Mouse (Mus musculus): Measurements from ENCODE around the gene Trpt1. TPM values are rescaled to one million over a fixed set of nuclear protein-coding genes. Genes with fewer than 3 reads are reported as not detected.
"Not testable (repeated sequence)": the region's sequence is repeated elsewhere in the genome, so short reads cannot be mapped to it uniquely, and the experiment has no call there.

The Trpt1 gene
- total RNA-seq, 4 experiments from 2014 or later = 20.2 to 25.3 (median 21.3) TPM

DNA sequence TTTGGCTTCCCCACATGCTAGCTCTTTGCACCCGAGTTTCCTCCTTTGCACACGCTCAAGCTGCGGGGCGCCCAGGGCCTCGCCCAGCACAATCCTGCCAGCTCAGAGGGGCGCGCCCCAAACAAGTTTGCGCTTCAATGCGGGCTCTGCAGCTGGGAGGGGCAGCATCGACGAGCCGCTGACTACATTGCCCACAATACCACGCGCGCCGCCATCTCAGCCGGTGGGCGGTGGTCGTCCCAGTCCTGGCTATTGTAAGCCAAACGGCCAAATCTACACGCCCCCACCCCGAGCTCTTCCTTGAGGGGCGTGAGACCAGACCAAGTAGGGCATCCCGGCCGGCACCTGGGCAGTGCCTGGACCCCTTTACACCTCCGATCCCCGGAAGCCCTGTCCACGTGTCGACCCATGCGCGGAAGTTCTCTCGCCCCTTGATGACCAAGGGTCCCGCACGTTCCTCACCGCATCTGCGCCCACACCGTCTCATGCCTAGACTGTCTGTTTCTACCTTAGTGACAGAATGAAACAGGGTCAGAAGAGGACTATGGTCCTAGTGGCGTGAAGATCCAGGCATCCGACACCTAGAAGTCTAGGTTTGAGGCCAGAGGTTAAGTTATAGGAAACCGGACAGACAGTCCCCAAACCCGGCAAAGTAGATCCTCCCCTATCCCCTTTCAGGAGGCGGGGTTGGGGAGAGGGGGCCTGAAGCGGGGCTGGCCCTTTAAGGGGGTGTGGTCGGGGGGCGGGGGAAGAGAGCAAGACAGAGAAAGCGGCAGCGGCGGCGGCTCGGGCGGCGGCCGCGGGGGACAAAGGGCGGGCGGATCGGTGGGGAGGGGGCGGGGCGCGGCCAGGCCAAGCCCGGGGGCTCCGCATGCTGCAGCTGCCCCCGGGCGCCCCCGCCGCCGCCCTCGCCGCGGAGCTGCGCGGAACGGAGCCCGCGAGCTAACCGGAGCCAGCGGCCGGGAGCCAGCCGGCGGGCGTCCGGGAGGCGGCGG is 21.4 kb upstream of the Trpt1 start, which contains the start of gene Ppp1r14b:
Ppp1r14b (plus strand) TSS at position 758 of the 995 bp plus-strand sequence.
- DNase-seq (ENCODE audit: low spot score in 2 of 2) = peak; percentile 69 to 72

DNA sequence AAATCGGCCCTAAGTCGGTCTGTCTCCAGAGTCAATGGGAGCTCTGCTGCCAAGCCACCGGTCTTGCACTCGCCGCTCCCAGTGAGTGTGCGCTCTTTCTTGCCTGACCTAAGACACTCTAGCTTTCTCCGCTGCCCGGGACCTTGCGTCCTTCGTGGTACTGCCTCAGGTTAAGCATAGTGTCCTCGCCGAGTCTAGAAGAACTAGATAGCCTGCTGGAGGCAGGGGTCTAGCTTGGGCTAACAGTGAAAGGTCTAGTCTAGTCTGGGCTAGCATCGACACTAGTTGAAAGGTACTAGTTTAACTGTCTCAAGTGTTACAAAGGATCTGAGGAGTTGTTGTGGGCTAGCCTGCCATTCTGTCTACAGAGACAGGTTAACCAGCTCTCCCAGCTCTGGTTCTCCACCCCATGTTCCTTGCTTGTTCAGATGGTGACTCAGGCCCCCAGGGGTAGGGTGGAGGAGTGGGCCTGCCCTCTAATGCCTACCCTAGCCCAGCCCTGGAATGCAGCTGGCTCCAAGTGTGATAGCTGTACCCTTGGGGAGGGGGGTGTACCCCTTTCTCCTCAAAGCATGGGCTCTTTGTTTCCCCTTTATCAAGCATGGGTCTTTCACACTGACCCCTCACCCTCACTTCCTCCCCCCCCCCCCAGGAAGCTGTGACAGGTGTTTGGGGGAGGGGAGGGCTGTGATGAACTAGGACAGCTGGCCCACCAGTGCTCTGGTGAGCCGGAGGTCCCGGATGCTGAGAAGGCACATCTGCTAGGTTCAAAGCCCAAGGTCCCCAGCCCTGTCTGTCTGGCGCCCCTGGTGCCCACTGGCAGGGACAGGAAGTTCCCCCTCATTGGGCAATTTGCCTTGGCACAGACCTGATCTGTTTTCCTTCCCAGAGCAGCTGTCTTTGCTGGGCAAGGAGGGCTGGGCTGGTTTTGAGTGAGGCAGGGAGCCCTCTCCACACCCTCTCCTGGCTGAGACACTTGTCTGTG is 20.1 kb upstream of the Trpt1 start, which contains the start of gene Plcb3:
Plcb3 (minus strand) TSS at position 934 of the 985 bp plus-strand sequence.
- DNase-seq (ENCODE audit: low spot score in 2 of 2) = no peak

DNA sequence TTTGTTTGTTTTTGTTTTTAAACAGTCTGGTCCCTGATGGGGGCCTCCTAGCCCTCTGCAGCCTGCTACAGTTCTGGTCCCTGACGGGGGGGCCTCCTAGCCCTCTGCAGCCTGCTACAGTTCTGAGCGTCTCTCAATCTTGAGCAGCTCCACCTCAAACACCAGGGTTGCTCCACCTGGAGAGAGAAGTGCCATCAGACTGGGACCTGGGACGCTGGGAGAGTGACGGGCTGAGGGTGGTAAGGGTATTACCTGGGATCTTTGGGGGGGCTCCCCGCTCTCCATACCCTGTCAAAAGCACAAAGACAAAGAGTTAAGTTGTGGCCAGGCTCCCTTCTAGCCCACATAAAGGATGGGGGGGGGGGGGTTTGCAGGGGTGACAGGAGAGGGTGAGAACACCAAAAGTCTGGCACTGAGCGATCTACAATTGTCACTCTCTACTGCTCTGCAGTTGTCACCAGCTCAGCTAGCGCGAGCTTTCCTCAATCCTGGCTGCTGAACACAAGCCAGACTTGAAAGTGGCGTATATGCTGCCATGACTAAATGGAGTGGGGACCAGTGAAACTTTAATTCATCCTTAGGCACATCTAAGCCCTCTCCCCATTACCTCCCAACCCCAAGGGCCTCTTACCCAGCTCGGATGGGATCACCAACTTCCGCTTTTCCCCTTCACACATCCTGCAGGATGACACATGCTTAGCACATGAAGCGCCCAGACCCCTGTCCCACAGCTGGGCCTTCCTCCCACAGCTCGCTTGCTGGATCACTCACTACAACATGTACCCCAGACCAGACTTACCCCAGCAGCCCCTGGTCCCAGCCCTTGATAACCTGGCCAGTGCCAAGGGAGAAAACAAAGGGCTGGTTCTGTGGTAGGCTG is 17.9 kb upstream of the Trpt1 start:
- DNase-seq (ENCODE audit: low spot score in 2 of 2) = no peak

DNA sequence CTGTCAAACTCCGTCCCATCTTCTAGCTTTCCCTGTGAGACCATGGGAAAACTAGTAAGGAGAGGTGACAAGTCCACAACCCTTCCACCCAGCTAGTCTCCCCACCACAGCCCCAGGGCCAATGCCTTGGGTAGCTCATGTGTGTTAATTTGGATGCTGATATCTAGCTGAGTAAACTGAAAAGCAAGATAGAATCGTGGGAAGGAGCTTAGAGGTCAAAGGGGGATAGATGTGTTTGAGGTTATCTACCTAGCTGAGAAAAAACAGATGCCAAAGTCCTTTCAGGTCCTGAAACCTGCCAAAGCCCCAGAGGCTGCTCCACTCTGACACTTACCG is 17.3 kb upstream of the Trpt1 start:
- no peak for DNase-seq (ENCODE audit: low spot score in 2 of 2)

DNA sequence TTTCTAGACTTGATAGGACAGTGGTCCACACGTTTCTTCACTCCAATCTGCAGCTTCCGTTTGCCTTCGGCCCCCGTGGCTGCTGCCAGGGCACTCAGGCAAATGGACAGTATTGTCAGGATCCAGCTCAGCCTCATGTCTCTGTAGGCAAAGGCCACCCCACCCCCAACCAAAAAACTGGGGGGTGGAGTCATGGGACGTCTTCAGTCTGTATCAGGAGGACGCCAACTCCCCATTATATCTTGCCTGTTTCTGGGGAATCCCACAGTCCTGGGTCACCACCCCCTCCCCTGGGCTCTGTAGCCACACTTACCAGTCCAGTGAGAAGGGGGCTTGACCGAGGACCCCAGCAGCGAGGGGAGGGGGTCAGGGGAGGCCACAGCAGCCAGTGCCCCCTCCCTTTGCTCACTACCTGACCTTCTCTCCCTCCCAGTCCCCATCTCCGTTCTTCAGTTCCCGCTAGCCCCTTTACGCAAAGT is 16.9 kb upstream of the Trpt1 start:
- peak in 1 of 2 experiments; percentile 76 for DNase-seq (ENCODE audit: low spot score in 2 of 2)

DNA sequence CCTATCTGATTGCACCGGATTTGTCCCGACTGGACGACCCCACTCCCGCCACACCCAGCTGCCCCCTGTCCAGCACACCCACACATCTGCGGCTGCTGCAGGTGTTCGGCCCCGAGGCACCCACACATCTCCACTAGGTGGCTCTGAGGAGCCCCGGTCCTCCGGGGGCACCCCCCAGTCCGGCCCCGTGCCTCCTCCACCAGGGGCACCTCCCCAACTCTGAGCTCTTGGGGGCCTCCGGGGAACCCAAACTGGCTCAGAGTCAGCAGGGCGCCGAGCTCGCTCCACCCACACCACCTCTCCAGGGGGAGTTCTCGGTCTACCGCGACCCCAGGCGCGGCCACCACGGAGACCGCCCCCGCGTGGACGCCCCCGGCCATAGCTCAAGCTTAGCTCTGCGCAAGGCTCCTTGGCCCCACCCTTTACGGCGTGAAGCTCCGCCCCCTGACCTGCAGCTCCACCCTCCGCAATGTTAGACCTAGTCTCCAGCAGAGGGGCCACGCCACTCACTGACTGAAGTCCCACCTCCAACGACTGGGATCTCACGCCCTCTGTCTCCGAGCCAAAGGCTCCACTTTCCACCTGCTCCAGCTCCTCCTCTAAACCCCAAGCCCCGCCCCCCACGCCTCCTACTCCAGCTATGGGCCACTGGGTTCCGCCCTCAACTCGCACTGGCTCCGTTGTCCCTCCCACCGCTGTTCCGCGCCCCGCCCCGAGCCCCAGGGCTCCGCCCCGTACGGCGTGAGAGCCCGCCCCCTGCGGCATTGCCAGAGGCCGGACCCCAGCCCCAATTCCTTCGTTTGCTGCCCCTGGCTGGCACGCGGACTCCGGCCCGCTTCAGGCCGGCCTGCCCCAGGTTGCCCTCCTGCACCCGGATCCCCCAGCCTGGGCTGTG is 16.2 kb upstream of the Trpt1 start:
- peak; percentile 97 to 100 for DNase-seq (ENCODE audit: low spot score in 2 of 2)

DNA sequence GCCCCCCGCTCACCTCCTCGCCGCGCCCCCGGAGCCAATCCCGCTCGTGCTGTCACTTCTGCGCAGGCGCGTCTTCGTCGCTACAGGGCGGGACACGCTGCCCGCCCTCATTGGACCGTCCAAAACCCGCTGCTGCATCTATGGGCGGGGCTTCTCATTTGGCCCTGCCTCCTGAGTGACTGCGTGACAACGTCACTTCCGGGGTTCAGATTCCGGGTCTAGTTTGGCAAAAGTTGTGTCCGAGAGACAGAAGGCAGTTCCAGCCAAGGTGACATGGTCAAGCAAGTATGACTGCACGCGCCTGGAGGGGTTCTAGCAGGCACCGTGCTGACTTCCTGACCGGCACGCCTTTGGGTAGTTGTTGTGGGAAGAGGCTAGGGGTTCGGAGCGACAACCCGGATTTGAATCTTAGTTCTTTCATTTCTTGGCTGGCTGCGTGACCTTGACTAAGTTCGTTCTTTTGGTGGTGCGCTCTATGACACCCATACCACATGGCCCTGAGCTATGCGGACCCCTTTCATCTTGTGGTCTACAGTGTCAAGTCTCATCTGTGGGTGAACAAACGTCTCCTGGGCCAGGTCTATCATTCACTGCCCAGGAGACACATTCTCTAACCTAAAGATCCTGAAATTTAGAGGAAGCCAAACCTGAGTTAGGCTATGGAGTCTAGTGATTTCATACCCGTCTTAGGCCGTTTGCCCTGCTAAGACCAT is 15.4 kb upstream of the Trpt1 start, which contains the start of gene Fkbp2:
Fkbp2 (minus strand) TSS at position 121 of the 713 bp plus-strand sequence.
- DNase-seq (ENCODE audit: low spot score in 2 of 2) = peak in 1 of 2 experiments; percentile 98

DNA sequence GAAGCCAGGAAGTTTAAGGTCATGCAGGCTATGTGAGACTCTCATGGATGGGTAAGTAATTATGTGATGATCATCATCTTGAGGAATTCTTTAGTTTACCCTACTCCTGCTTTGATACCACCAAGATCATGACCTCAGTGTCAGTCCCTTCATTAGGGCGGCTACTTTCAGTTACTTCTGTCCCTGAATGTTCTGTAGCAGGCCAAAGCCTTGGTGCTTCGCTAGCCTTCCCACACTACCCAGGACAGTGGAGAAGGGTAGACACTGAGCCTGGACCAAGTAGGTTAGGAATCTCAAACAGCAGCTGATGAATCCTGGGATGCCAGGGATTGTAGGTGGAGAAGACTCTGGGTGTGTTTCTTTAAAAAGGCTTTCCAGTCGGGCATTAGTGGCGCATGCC is 14.5 kb upstream of the Trpt1 start:
- no peak for DNase-seq (ENCODE audit: low spot score in 2 of 2)

DNA sequence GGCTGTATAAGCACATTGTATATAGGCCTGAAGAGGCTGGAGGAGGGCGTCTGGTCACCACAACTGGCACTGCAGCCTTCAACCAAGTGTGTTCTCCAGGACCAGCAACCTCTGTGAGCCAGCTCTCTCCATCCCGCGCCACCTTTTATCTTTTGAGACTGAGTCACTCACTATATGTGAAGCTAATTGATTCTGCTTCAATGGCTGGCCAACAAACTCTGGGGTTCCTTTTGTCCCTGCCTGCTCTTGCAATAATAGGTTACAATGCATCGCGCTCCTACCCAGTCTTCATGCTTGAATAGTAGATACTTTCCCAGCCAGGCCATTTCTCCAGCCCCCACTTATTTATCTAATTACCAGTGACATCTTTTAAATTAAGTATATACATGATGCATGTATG is 12.3 kb upstream of the Trpt1 start:
- DNase-seq (ENCODE audit: low spot score in 2 of 2) = no peak

DNA sequence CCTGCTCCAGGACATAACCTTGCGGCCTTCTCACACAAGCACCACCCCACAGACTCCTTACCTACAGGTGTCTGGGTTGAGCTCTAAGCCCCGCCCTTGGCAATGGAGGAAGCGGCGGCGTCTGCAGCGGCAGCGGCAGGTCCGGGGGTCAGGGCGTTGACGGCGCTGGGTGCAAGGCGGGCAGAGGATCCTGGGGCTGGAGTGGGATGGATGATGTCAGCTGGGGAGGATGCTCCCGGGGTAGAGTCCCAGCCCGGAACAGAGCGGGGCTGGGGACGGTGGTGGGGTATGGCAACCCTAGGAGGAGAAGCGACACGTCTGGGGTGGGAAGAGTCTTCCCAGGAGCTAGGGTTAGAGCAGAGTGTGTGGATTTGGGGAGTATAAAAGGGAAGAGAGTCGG is 10.6 kb upstream of the Trpt1 start:
- DNase-seq (ENCODE audit: low spot score in 2 of 2) = no peak

DNA sequence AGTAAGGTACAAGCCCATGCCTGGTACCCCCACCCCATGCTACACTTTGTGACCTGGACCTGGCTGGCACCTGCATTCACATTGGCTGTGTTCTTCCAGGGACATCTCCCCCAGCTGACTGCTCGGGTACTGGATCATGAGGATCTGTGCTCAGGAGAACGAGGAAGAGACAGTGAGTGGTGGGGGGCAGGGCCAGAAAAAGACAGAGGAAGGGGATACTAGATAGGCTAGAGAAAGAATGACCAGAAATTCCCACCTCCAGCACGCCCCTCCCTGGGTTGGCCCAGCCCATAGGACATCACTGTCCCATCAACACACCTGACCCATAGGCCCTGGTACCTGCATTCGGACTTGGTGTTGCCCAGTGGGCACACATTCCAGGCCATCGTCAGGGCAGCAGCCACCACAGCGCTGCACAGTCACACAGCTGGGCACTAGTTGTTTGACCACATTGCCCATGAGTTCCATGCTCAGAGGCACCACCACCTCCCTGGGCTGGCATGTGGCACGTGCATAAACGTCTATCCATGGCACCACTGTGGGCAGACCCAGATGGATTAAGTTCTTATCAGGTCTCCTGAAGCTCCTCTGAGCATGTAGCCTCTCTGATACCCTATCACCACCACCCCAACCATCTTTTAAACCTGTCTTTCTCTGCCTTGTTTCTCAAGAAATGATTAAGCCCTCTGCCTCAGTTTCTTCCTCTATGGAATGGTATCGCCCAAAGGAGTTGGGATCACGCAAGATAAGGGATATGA is 9.8 kb upstream of the Trpt1 start:
- no peak for DNase-seq (ENCODE audit: low spot score in 2 of 2)

DNA sequence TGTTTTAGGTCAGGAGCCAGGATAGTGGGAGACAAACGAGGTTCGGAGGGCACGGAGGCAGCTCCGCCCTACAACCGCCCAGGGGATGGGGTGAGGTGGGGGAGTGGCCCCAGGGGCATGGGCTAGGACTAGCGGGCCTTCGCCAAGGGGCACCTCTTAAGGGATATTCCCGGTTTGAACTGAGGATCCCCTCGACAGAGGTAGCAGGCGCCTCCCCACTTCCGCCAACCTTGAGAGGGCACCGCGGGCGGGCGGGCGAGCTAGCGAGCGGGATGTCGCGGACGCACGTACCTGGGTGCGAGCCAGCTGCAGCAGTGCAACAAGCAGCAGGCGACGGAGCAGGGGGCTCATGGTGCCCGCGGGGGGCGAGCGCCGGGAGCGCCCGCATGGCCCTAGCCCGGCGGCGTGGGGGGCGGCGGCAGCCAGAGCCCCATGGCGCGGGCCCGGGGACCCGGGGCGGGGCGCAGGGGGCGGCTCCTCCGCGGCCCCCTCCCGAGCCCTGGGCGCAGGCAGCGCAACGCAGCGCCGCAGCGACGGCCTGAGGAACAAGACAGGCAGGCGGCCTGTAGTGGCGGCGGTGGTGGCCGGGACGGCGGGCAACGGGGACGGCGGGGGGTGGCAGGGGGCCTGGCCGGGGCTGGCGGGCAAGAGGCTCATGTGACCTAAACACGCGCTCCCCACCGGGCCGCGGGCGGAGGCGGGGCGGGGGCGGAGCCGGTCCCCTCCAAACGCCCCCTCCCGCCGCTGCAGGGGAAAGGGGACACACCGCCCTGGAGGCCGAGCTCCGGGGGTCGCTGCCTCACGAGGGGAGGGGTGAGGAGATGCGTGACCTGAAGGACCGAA is 8.6 kb upstream of the Trpt1 start, which contains the start of gene Vegfb:
Vegfb (minus strand) TSS at position 591 of the 843 bp plus-strand sequence.
- peak in 1 of 2 experiments; percentile 60 for DNase-seq (ENCODE audit: low spot score in 2 of 2)

DNA sequence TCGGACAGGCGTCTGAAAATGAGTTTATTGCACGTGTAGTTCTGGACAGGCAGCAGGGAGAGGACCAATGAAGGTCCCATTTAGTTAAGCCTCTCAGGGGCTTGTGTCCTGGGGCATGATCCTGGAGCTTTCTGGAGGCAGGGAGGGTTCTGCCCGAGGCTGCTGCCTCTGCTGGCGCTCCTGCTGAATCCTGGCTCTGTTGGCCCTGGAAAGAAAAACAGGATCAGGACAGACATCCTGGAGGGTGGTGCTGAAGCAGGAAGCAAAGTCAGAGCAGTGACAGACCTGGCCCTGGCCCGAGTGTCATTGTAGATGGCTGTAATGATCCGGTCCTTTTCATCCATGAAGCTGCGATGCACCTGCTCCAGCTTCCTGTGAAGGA is 8.0 kb upstream of the Trpt1 start:
- peak in 1 of 2 experiments; percentile 8 for DNase-seq (ENCODE audit: low spot score in 2 of 2)

DNA sequence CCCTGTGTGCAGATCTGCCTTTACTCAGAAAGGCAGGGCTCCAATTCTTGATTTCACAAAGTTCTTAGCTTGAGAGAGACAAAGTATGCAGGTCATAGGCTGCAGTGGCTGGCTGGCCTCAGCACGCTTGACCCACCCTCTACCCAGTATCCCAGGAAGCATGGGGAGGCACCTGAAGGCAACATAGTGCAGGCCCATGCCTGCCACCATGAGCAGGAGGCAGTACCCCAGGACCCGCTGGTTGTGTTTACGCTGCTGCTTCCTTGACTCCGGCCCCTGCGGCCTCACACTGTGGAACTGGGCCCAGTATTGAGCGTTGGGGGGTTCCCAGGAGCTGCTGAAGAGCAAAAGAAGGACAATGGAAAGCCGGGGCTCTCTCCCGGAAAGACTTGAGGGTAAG is 6.7 kb upstream of the Trpt1 start:
- no peak for DNase-seq (ENCODE audit: low spot score in 2 of 2)

DNA sequence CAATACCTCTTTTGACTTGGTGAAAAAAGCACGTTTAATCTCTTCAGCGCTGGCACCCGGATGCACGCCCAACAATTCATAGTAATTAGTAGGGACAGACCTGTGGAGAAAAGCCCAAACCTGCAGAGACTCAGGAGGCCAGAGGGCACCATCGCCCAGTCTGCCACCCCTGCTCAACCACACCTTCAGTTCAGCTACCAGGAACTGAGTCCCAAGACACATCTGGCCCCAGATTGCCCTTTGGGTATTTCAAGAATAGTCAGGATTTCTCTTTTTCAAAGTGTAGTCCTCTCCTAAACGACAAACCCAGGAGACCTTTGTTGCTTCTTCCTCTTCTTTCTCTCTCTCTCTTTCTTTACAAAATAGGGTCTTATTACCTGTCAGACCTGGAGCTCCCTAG is 5.2 kb upstream of the Trpt1 start:
- no peak for DNase-seq (ENCODE audit: low spot score in 2 of 2)

DNA sequence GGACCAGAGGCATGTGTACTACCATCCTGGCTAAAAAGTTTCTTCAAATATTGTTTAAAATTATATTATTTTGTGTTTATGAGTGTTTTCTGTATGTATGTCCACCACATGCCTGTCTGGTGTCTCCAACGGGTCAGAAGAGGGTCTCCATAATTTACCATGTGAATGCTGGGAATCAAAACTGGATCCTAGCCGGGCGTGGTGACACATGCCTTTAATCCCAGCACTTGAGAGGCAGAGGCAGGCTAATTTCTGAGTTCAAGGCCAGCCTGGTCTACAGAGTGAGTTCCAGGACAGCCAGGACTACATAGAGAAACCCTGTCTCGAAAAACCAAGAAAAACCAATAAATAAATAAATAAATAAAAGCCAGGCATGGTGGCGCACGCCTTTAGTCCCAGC is 4.8 kb upstream of the Trpt1 start:
- not testable (repeated sequence) for DNase-seq (ENCODE audit: low spot score in 2 of 2)

Measured in left cerebral cortex, adult 8-10 months (tissue).